Mouse (Mus musculus): ENCODE results near the gene Gmeb1. TPM values are rescaled to one million over a fixed set of nuclear protein-coding genes. Genes with fewer than 3 reads are reported as not detected.
"Not testable (repeated sequence)": the region's sequence is repeated elsewhere in the genome, so short reads cannot be mapped to it uniquely, and the experiment has no call there.

Gene Gmeb1
- polyA plus RNA-seq, 1 experiment from 2014 or later: 47.1 TPM

DNA sequence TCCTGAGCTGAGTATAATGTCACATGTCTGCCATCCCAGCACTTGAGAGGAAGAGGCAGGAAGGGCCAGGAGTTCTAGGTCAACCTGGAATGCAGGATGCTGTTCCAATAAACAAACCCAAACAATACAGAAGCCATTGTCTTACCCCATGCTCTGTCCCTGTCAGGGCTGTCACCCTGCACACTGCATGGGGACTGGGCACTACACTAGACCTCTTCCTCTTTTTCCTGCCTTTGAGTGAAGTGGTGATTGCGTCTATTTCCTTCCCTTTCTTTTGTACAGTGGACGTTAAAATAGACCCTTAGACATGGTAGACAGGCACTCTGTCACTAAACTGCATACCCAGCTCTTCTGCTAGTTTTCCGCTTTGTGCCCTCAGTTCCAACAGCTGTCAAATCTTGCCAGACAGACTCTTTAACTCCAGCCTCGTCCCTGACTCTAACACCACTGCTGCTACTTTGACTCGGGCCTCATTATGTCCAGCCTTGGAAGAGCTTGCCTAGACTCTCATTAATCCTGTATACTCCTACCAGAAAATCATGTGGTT is 13.9 kb downstream of the Gmeb1 start:
- Histone ChIP-seq H3K4me3 (no peak overlapping the region), H3K9me3 (no peaks in the 10 kb centered on the region), H3K4me2 (no peak overlapping the region), H3K27ac (no peak overlapping the region), H3K36me3 (peaks cover 87% of the 10 kb centered on the region), H3K4me1 (replicated peaks) (no peaks in the 10 kb centered on the region), H3K9ac (no peak overlapping the region), H3K27me3 (no peaks in the 10 kb centered on the region)
- WGBS: 92% methylated on average over 5 of the region's 5 CpGs
- no peak for ATAC-seq (ENCODE audit: low FRiP score)

DNA sequence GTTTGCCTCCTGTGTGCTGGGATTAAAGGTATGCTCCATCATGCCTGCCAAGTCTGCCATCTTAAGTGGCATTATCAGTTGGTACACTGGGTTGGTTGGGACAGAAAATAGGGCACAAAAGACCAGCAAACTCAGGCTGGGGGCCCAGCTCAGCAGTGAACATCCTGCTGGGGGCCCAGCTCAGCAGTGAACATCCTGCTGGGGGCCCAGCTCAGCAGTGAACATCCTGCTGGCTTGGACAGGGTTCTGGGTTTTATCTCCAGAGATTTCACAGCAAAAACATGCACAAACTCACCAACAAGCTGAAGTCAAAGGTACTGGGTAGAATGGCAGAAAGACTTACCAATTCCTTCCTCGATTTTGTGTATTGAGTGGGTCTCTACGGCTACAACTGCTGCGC is 15.8 kb downstream of the Gmeb1 start:
- Histone ChIP-seq H3K9me3 (no peaks in the 10 kb centered on the region), H3K36me3 (peaks cover 90% of the 10 kb centered on the region), H3K4me3 (no peak overlapping the region), H3K9ac (no peak overlapping the region), H3K27me3 (no peaks in the 10 kb centered on the region), H3K4me2 (no peak overlapping the region), H3K4me1 (replicated peaks) (no peaks in the 10 kb centered on the region), H3K27ac (no peak overlapping the region)
- WGBS: 94% methylated on average over 3 of the region's 3 CpGs
- no peak for ATAC-seq (ENCODE audit: low FRiP score)

DNA sequence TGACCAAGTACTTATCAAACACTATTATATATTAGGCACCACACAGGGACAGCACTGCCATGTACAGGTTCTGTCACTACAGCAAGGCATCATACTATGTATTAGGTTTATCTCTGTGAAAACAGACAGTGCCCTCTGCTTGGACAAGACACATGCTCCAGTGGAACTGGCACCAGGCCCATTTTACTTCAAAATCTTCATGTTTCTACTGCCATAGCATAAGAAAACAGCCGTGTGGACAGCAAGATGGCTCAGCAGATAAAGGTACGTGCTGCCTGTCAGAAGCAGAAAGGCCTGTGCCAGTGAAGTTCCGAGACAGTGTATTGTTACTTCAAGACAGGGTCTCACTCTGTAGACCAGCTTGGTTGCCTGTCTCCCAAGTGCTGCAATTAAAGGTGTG is 20.2 kb downstream of the Gmeb1 start:
- H3K9me3 ChIP-seq: no peaks in the 10 kb centered on the region
- peaks cover 90% of the 10 kb centered on the region for H3K36me3 ChIP-seq
- H3K4me3 ChIP-seq: no peak overlapping the region
- no peaks in the 10 kb centered on the region for H3K27me3 ChIP-seq
- H3K4me2 ChIP-seq: no peak overlapping the region
- no peaks in the 10 kb centered on the region for H3K4me1 ChIP-seq (replicated peaks)
- H3K27ac ChIP-seq: no peak overlapping the region
- WGBS: 86% methylated on average over 3 of the region's 3 CpGs
- H3K9ac ChIP-seq: no peak overlapping the region
- no peak for ATAC-seq (ENCODE audit: low FRiP score)

DNA sequence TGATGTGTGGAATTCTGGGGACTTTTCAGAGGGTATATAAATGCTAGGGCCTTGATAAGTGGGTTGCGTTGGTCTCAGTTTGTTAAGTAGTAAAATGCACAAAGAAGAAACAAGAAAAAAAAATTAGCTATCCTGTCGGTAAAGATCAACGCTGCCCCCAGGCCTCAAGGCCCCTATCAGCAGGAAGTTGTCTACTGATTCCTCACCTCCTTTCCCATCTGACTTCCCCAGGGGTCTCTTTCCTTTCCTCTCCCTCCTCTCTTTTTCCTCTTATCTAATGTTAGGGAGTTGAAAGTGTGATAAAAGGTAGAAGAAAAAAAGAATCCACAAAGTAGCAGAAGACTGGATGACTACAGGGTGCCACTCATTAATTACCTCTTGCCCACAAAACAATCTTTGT is 21.0 kb downstream of the Gmeb1 start:
- peaks cover 89% of the 10 kb centered on the region for H3K36me3 ChIP-seq

DNA sequence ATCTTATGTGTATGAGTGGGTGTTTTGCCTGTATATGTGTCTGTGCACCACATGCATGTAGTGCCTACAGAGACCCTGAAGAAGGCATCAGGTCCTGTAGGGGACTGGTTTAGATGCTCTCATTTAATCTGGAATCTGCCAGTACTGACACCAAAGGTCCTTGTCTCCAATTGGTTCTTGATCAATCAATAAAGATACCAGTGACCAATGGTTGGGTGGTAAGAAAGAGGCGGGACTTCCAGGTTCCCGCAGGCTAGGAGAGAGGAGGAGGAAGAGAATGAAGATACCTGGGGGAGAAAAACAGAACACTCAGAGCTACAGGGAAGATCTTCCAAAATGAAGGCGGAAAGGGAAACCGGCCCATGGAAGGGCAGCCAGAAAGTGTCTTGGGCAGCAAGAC is 23.0 kb downstream of the Gmeb1 start:
- no peak for ATAC-seq (ENCODE audit: low FRiP score)
- Histone ChIP-seq H3K36me3 (peaks cover 93% of the 10 kb centered on the region), H3K4me2 (no peak overlapping the region), H3K4me1 (replicated peaks) (no peaks in the 10 kb centered on the region), H3K27ac (no peak overlapping the region), H3K4me3 (no peak overlapping the region), H3K9ac (no peak overlapping the region), H3K9me3 (no peaks in the 10 kb centered on the region), H3K27me3 (no peaks in the 10 kb centered on the region)
- 84% methylated on average over 4 of the region's 4 CpGs for WGBS

More for the DNA sequence above, 21.0 kb downstream of the Gmeb1 start:
- Histone ChIP-seq H3K27me3 (no peaks in the 10 kb centered on the region), H3K4me1 (replicated peaks) (no peaks in the 10 kb centered on the region), H3K4me2 (no peak overlapping the region), H3K4me3 (no peak overlapping the region), H3K9ac (no peak overlapping the region), H3K9me3 (no peaks in the 10 kb centered on the region), H3K27ac (no peak overlapping the region)
- WGBS: 92% methylated on average over 3 of the region's 3 CpGs
- ATAC-seq (ENCODE audit: low FRiP score): no peak

DNA sequence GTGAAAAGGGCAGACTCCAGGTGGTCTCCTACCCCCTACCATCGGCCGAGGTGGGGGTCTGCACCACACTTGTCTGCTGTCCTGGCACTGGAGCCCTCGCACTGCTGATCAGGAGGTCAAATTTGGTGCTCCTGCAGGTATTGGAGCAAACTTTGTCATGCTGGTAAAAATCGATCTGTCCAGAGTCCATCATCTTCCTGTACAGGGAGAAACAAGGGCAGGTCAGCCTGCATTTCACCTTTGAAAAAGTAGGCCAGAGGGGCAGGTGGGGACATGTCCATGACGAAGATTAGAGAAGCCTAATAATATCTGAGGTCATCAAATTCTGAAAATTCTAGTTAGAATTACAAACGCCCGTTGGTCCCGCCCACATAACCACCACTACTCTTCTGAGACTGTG is 26.7 kb downstream of the Gmeb1 start:
- H3K9ac ChIP-seq: no peak overlapping the region
- no peaks in the 10 kb centered on the region for H3K27me3 ChIP-seq
- 98% methylated on average over 8 of the region's 8 CpGs for WGBS
- no peaks in the 10 kb centered on the region for H3K4me1 ChIP-seq (replicated peaks)
- no peak overlapping the region for H3K27ac ChIP-seq
- H3K36me3 ChIP-seq: peaks cover 94% of the 10 kb centered on the region
- H3K9me3 ChIP-seq: no peaks in the 10 kb centered on the region
- no peak overlapping the region for H3K4me3 ChIP-seq
- no peak overlapping the region for H3K4me2 ChIP-seq
- no peak for ATAC-seq (ENCODE audit: low FRiP score)

DNA sequence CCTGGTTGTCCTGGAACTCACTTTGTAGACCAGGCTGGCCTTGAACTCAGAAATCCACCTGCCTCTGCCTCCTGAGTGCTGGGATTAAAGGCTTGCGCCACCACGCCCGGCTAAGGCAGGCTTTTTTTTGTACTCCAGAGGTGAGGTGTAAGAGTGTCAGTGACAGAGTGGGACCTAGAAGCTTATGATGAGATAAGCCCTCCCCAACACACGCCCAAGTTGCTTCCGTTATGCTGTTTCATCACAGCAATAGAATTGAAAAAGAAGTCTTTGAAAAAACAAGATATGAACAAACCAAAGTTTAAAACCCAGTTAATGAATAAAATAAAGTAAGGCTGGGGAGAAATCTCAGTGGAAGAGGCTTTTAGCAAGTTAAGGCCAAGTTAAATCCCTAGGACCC is 31.0 kb downstream of the Gmeb1 start:
- no peak overlapping the region for H3K4me3 ChIP-seq
- WGBS: 94% methylated on average over 5 of the region's 5 CpGs
- no peak overlapping the region for H3K27ac ChIP-seq
- no peak overlapping the region for H3K4me2 ChIP-seq
- H3K4me1 ChIP-seq (replicated peaks): no peaks in the 10 kb centered on the region
- peaks cover 94% of the 10 kb centered on the region for H3K36me3 ChIP-seq
- H3K9me3 ChIP-seq: no peaks in the 10 kb centered on the region
- H3K27me3 ChIP-seq: no peaks in the 10 kb centered on the region
- no peak overlapping the region for H3K9ac ChIP-seq
- no peak for ATAC-seq (ENCODE audit: low FRiP score)

DNA sequence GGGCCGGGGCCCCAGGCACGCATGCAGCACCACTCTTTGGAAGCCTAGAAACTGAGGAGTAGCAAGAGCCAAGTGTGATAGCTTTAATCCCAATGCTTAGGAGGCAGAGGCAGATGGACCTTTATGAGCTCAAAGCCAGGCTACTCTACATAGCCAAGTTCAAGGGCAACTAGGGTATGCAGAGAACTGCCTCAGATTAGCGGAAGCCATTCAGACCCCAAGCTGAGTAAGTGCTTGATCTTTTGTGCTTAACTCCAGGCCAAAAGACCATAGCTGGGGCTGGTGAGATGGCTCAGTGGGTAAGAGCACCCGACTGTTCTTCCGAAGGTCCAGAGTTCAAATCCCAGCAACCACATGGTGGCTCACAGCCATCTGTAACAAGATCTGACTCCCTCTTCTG is 39.4 kb downstream of the Gmeb1 start:
- WGBS: 90% methylated on average over 5 of the region's 5 CpGs
- not testable (repeated sequence) for H3K9me3 ChIP-seq; H3K4me1 ChIP-seq (replicated peaks)

DNA sequence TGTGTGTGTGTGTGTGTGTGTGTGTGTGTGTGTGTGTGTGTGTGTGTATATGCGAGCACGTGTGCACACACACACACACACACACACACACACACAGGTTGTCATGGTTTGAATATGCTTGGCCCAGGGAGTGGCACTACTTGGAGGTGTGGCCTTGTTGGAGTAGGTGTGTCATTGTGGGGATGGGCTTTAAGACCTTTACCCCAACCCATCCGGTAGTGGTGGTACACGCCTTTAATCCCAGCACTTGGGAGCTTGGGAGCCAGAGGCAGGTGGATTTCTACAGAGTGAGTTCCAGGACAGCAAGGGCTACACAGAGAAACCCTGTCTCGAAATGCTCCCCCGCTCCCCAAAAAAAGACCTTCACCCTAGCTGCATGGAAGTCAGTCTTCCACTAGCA is 43.0 kb downstream of the Gmeb1 start:
- H3K4me2 ChIP-seq; H3K27me3 ChIP-seq; H3K4me3 ChIP-seq; H3K4me1 ChIP-seq (replicated peaks); H3K9ac ChIP-seq; H3K27ac ChIP-seq; ATAC-seq (ENCODE audit: low FRiP score); H3K9me3 ChIP-seq: not testable (repeated sequence)
- peaks cover 19% of the 10 kb centered on the region for H3K36me3 ChIP-seq
- WGBS: 75% methylated on average over 4 of the region's 6 CpGs

More for the DNA sequence above, 39.4 kb downstream of the Gmeb1 start:
- H3K4me3 ChIP-seq; H3K9ac ChIP-seq; H3K27ac ChIP-seq; ATAC-seq (ENCODE audit: low FRiP score); H3K4me2 ChIP-seq; H3K27me3 ChIP-seq: not testable (repeated sequence)
- H3K36me3 ChIP-seq: peaks cover 52% of the 10 kb centered on the region

DNA sequence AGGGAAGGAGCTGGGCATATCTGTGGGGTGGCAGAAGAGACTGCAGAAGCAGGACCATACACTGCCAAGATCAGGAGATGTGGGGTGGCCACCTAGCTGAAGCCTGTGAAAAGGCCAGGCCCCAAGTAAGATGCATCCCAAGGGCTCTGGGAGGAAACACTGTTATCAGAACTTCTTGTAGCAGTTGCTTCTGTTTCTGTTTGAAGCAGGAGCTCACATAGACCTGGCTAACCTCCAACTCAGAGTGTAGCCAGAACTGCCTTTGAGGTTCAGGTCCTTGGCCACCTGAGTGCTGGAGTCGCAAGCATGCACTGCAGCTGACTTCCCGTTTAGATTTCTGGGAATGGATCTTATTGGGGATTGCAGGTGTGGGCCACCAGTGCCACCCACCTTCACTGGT is 43.6 kb downstream of the Gmeb1 start:
- no peaks in the 10 kb centered on the region for H3K9me3 ChIP-seq
- H3K27me3 ChIP-seq: no peaks in the 10 kb centered on the region
- no peak overlapping the region for H3K27ac ChIP-seq
- no peak overlapping the region for H3K4me3 ChIP-seq
- ATAC-seq (ENCODE audit: low FRiP score): no peak
- H3K9ac ChIP-seq: no peak overlapping the region
- no peaks in the 10 kb centered on the region for H3K4me1 ChIP-seq (replicated peaks)
- 90% methylated on average over 2 of the region's 2 CpGs for WGBS
- H3K36me3 ChIP-seq: peaks cover 12% of the 10 kb centered on the region
- no peak overlapping the region for H3K4me2 ChIP-seq

DNA sequence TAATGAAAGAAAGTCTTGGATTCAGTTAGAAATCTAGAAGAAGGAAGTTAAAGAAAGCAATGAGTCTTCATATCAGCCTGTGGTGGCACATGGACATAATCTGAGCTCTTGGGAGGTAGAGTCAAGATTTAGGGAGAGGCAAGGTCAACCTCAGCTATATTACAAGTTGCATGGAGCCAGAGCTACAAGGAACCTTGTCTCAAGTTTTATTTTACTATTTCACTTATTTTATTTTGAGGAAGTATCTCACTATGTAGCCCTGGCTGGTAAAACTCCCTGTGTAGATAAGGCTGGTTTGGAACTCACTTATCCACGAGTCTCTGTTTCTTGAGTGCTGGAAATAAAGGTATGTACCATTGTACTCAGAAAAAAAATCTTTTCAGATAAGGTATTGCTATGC is 44.8 kb downstream of the Gmeb1 start:
- Histone ChIP-seq H3K4me2 (no peak overlapping the region), H3K27ac (no peak overlapping the region)

DNA sequence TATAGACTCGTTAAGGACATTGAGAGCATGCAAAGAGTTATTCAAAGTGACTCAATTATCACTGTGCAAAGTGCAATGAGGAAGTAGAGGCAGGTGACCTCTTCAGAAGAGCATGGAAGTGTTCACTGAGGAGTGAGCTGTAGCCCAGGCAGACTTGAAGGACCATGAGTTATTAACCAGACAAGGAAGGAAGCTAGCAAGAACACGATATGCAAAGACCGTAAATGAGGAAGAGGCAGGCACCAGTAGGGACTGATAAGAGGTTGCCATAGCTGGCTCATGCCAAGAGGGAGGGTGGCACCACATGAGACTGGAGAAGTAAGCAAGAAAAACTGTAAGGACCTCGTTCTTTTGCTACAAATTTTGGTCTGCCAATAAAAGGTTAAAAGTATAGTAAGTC is 46.6 kb downstream of the Gmeb1 start:
- no peak for ATAC-seq (ENCODE audit: low FRiP score)
- H3K4me3 ChIP-seq: no peak overlapping the region
- WGBS: 75% methylated on average over 4 of the region's 4 CpGs
- H3K27me3 ChIP-seq: no peaks in the 10 kb centered on the region
- H3K9me3 ChIP-seq: no peaks in the 10 kb centered on the region
- H3K4me1 ChIP-seq (replicated peaks): peaks cover 13% of the 10 kb centered on the region
- H3K36me3 ChIP-seq: no peaks in the 10 kb centered on the region
- H3K4me2 ChIP-seq: no peak overlapping the region
- H3K9ac ChIP-seq: no peak overlapping the region
- H3K27ac ChIP-seq: no peak overlapping the region

More for the DNA sequence above, 44.8 kb downstream of the Gmeb1 start:
- H3K9ac ChIP-seq: no peak overlapping the region
- H3K4me1 ChIP-seq (replicated peaks): peaks cover 3% of the 10 kb centered on the region; the same call in 1 of the 2 replicates
- ATAC-seq (ENCODE audit: low FRiP score): no peak
- H3K27me3 ChIP-seq: no peaks in the 10 kb centered on the region
- H3K4me3 ChIP-seq: no peak overlapping the region
- peaks cover 5% of the 10 kb centered on the region; the same call in 1 of the 2 replicates for H3K36me3 ChIP-seq
- WGBS: 79% methylated on average over 1 of the region's 1 CpGs
- no peaks in the 10 kb centered on the region for H3K9me3 ChIP-seq

DNA sequence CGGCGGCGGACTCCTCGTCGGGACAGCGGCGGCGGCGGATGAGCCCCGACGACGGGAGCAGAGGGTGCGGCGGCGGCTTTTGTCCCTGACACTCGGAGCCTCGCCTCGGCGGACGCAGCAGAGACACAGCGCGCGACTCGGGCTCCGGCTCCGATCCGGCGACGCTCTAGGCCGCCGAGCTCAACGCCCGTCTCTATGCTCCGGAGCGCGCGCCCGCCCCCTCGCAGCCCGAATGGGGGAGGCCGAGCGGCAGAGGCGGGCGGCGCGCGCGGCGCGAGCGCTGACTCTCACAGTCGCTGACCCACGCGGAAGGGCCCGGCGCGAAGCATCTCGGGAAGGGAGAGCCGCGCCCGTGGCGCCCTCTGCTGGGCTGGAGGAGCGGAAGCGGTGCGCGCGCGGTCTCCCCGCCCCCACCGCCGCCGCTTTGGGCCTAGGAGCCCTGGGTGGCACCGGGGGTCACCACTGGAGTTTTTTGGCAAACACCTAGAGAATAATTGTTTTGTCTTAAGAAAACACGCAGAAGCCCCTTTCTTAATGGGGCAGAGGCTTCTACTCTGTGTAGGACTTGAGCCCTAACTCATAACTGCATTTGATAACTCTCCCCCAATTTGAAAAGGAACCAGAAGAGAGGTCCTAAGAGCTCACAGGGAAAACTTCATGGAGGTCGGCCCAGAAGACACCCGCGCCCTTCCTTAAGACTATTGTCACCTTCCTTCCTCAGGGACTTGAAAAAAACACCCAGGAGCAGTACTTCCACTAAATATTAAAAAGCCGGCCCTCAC is 49.3 kb downstream of the Gmeb1 start, which contains the start of gene Ythdf2:
Gene Ythdf2, minus strand, starts transcription at position 351 of the 782 bp plus-strand sequence.
- under 1% methylated on average over 77 of the region's 78 CpGs for WGBS
- Histone ChIP-seq H3K4me3 (peak within 1 kb of the TSS; percentile 99), H3K4me2 (peak within 1 kb of the TSS; percentile 77), H3K27me3 (no peaks in the 10 kb centered on the region), H3K4me1 (replicated peaks) (peaks cover 27% of the 10 kb centered on the region), H3K27ac (peak within 1 kb of the TSS; percentile 94), H3K36me3 (peaks cover 10% of the 10 kb centered on the region), H3K9me3 (no peaks in the 10 kb centered on the region), H3K9ac (peak within 1 kb of the TSS; percentile 100)
- ATAC-seq (ENCODE audit: low FRiP score): peak; percentile 98

Measured in hindbrain, embryonic 13.5 days (tissue).